Mouse (Mus musculus) gastrocnemius, postnatal 4 days (tissue): ENCODE results near the gene BC004004. TPM values are rescaled to one million over a fixed set of nuclear protein-coding genes. Genes with fewer than 3 reads are reported as not detected.
"Not testable (repeated sequence)": the region's sequence is repeated elsewhere in the genome, so short reads cannot be mapped to it uniquely, and the experiment has no call there.

Experiments
- DNase-seq, 2 experiments: peaks; one replicate each; pipeline ENCODE4 v3.0.0; 2021 to 2022; ENCODE audit warnings: low spot score in 2 of 2, mixed read lengths in 2 of 2
- total RNA-seq, 2 experiments: library from RNA; stranded (reverse); gene quantifications; 2 replicates each; pipeline ENCODE4 v1.2.3; 2021

Gene BC004004
- total RNA-seq, 2 experiments from 2014 or later = 98.5 to 101 TPM

DNA sequence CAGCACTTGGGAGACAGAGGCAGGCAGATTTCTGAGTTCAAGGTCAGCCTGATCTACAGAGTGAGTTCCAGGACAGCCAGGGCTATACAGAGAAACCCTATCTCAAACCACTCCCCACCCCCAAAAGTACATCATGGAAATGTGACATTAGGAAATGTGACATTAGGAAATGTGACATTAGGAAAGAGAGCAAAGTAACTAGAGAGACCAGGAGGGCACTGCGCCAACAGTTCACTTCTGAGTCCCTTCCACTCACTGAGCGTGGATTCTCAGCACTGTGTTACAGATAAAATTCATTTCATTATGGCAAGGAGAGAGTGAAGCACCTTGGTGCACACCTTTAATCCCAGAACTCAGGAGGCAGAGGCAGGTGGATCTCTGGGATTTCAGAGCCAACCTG is 9.7 kb upstream of the BC004004 start:
- no peak for DNase-seq

DNA sequence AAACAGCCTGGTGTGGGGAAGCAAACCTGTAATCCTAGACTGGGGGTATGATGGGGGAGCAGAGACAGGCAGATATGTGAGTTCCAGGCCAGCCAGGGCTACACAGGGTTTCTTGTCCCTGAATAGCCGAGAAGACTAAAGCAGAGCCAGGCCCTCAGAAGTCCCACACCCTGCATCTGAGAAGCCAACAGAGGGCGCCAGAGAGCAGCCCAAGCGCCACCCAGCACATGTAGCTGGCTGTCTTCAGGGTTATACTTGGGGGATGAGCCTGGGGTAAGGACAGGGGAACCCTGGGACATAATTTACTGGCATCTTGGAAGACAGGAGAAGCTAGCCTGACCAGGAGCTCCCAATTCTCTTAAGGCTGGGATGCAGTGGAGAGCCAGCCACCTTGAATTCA is 9.1 kb upstream of the BC004004 start:
- peak; percentile 70 to 80 for DNase-seq

DNA sequence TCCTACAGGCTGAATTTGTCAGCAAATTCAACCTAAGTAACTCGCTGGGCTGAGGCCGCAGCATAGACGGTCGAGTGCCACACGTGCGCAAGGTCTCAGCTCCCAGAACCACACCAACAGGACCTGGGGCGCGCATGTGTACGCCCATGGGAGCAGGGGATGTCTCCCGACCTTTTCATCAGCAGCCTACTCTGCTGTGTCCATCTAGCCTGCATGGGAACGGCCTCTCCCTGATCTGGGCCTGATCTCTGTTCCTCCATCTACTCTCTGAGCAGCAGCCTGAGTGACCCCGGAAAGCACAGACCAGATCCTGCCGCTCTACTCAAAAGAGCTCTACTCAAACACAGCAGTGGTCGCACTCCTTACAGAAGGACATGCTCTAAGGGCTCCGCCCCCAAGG is 8.1 kb upstream of the BC004004 start:
- no peak for DNase-seq

DNA sequence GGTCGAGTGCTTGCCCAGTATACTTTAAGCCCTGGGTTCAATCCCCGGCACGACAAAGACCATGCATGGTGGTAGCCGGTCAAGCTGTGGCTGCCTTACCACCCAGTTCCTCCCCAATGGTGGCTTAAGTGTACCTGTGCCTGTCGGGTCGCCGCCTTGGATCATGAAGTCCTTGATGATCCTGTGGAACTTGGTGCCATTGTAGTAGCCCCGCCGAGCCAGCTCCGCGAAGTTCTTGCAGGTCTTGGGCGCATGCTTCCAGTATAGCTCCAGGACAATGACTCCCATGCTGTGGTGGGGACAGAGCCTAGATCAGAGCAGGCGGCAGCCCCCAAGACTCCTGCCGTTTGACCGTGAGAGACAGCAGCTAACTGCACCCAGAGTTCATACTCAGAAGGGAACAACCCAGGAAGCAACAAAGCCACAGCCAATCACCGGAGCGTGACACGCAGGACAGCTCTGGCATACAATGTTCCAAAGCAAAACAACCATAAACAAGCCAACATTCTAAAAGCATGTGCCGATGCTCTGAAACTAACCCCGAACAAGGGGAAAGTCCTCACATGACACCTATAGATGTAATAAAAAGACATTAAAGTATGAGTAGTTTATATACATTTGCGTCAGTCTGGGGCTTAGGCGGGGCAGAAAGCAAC is 6.9 kb upstream of the BC004004 start:
- no peak for DNase-seq

DNA sequence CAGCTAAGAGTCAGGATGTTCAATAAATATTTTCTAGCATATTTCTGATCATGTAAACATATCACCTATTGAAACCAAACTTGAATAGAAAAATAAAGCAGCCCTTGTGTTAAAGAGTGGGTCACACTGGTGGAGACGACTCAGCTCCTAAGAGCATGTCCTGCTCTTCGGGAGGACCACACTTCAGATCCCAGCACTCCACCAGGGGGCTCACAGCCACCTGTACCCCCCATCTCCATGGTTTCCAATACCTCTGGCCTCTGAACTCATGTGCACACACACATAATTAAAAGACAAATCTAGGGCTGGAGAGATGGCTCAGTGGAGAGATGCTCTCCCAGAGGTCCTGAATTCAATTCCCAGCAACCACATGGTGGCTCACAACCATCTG is 6.3 kb upstream of the BC004004 start:
- no peak for DNase-seq

DNA sequence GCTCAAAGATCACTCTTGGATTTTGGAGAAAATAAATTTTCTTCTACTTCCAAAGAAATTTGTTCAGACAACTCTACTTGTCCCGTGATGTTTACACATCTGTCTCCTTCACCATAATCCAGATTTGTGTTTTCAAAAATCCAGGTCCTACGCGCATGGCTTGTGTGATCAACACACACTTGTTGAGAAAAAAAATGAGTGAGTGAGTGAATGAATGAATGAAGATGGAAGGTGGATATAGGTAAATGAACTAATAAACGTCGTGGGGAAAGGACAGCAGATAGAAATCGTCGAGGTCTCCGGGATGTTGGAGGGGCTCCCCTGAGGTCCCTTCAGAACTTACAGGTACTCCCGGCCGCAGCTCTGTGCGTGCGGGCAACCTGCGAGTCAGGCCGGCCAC is 5.2 kb upstream of the BC004004 start:
- DNase-seq = no peak

DNA sequence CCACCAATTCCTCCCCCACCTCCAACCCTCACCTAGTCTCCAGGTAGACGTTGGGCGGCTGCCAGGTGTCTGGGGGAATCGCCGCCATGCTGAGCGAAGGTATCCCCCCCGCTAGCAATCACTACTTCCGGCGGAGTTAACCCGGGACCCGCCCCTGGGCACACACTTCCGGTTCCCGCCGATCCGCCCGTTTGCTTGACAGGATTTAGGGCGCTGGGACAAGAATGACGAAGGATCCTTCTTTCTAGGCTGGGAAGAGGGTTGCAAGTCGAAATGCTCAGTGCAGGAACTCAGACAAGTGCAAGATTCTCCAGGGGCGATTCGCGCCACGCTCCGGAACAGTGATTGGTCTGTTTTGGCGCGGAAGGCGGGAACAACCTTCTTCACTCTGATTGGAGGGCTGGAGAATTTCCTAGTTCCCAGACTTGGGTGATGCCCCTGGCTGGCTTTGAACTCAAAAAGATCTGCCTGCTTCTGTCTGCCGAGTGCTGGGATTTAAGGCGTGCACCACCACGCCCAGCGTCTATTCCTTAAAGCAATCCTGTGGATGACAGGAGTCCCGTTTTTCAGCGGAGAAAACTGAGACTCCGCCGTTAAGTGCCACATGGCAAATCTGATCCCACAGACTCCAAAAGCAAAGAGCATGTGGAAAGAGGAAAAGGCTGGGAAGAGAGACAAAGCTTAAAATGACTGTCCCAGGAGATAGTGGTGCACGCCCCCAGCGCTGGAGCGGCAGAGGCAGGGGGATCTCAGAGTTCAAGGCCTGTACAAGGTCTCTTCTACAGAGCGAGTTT is 4.6 kb upstream of the BC004004 start, which contains the start of gene Ppil1:
Ppil1 (minus strand) TSS at position 347 of the 794 bp plus-strand sequence.
- peak; percentile 71 to 85 for DNase-seq

DNA sequence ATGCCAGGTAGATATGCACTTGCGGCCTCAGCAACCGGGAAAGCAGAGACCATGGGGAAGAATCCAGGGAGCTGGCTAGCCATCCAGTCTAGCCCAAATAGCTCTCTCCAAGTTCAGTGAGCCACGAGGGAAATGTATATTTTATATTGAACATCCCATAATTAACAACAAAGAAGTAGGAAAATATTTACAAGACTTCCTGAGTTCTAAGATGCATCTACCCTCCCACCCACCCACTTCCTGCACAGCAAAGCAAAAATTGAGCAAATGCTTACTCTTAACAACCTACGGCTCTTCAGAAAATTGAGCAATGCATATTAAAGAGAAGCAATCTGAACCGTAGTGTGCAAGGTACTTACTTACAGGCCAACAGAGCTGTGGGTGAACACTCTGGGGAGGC is 3.8 kb upstream of the BC004004 start:
- DNase-seq = peak in 1 of 2 experiments; percentile 6

DNA sequence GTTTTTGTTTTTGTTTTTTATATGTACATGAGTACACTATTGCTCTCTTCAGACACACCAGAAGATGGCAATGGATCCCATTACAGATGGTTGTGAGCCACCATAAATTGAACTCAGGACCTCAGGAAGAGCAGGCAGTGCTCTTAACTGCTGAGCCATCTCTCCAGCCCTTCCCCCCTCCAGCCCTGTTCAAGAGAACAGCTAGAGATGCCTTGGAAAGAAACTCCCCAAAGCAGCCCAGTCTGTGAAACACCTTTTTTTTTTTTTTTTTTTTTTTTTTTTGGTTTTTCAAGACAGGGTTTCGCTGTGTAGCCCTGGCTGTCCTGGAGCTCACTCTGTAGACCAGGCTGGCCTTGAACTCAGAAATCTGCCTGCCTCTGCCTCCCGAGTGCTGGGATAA is 1.5 kb upstream of the BC004004 start:
- not testable (repeated sequence) for DNase-seq

DNA sequence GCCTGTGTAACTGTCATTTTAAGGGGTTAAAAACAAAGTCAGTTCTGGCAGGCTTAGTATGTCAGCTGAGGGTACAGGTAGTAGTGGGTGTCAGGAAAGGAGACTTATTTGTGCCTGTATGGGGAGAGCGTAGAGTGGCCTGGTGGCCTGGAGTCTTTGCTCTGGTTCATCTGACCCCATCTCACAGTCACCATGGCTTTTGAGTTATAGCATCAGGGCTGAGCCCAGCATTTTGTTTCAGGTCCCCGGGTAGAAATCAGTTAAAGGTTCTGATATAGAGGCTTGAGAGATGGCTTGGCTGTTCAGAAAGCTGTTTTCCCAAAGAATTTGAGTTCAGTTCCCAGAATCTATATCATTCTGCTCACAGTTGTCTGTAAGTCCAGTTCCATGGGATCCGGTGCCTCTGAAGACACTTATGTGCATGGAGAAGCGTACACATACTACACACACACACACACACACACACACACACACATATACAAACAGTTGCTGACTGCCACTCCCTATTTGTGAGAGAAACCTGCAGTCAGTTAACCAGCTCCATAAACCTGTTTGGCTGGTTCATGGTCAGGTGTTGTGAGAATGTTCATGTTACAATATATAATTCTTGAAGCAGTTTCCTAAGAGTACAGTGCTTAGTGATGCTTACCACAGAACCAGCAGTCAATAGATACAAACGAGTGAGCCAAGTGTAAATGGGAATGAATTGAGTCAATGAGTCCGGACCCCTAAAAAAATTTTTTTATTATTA is 482 bp upstream of the BC004004 start:
- no peak for DNase-seq

DNA sequence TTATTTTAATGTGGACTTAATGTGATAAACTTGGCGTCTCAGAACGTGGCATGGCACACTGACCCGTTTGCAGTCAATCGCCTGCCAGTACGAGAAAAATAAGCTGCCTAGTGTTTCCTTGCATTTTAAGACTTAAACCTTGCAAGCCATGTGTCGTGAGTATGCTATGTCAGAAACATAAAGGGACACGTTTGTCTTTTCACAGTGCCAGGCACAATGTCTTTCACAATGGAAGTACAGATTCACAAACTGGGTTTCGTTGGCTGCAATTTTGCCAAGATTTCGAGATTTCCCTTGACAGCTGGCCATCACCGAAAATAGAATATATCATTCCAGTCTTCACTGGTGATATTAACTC is 740 bp downstream of the BC004004 start:
- no peak for DNase-seq

DNA sequence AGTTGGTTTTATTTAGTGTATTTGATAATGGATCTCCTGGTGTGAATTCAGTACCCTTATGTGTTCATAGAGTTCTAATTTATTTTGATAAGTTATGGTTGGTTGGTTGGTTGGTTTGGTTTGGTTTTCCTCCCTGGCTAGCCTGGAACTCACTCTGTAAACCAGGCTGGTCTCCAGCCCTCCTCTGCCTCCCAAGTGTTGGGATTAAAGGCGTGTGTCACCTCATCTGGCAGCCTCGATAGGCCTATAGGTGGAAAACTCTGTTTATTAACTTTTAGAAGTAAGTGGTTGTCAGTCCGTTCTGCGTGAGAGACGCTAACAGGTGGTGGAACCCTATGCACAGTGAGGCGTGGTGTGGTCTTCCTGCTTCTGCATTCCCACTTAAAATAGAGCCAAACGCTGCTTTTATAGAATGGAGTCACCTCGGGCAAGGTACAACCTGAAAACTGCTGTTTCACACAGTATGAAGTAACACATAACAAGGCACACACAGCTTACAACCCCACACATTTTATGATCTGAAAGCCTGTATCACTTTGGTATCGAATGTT is 1.6 kb downstream of the BC004004 start:
- DNase-seq = no peak

DNA sequence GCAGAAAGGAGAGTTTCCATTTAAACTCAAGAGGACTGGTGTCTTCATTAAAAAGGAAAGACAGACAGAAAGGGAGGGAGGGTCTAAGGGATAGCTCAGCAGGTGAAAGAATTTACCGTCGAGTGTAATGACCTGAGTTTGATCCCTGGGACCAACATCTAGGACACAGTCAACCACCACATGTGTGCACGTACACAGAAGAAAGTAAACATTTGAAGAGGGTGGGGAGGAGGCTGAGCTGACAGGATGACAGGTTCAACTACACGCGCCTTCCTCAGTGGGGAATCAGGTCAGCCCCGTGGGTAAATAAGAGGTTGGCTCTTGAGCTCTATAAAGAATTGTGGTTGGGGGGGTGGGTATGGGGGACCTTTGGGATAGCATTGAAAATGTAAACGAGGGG is 4.6 kb downstream of the BC004004 start:
- no peak for DNase-seq

DNA sequence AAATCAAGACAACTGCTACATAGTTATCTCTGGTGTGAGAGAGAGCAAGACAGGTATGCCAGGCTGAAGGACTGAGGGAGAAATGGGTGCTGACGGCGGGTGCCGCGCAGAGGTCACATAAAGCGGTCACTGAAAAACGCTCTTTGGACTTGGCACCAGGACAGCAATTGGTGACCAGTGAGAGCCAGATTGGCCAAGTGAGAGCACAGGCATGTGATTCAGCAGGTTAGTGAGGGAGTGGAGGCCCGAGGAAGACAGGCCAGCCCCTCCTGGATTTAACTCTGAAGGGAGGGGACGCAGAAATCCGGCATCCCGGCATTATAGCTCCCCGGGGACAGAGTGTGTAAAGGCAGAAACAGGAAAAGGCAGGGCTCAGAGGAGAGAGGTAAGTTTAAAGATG is 5.3 kb downstream of the BC004004 start:
- DNase-seq = no peak

DNA sequence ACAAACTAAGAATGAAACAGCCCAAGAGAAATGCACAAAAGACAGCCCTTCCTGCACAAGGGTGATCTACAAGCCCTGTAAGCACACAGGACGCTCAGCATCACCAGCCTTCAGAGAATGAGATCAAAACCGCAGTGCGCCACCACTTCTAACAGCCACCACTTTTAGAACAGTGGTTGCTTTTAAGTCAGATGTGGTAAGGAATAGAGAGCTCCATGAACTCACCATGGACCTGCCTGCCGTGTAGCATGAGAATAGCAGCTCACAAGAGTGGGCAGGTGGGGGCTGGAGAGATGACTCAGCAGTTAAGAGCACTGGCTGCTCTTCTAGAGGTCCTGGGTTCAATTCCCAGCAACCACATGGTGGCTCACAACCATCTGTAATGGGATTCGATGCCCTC is 11.8 kb downstream of the BC004004 start:
- DNase-seq = no peak

DNA sequence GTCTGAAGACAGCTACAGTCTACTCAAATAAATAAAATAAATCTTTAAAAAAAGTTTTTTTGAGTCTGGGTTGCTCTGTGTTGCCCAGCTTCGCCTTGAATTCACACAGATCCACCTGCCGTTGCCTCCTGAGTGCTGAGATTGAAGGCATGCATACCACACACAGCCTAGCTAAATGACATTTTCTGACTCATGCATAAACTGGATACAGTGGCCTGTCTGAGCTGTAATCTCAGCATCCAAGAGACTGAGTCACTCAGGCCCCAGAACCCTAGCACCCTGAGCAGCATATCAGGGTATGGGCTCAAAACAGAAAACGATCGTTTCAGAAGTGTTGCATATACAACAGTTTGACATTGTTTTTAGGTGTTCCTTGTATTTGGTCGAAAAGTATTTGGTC is 13.0 kb downstream of the BC004004 start:
- no peak for DNase-seq

DNA sequence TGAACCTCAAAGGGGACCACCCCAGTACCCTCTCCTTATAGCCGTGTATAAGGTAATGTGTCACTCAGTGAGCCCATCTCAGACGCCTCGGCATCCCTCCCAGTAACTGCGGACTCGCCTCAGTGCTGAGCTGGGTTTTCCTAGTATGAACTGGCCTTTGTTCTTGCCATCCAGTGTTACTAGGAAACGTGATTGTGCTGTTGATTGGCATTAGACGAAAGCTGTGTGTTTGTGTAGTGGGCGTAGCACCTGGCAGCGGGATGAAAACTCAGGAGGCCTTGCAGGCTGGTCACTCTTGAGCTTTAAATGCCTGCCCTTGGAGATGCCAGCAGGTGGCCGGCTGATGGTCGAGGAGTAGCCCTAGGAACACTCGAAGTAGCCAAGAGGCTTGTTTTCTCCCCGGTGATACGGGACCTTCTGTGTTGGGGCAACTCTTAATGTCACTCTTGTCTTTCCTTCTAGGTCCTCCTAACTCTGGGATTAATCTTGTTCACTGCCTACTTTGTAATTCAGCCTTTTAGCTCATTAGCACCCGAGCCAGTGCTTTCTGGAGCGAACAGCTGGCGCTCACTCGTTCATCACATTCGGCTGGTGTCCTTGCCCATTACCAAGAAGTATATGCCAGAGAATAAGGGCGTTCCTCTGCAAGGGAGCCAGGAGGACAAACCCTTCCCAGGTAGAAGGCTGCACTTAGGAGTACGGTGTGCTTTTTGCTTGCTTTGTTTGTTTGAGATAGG is 13.8 kb downstream of the BC004004 start:
- DNase-seq = no peak

DNA sequence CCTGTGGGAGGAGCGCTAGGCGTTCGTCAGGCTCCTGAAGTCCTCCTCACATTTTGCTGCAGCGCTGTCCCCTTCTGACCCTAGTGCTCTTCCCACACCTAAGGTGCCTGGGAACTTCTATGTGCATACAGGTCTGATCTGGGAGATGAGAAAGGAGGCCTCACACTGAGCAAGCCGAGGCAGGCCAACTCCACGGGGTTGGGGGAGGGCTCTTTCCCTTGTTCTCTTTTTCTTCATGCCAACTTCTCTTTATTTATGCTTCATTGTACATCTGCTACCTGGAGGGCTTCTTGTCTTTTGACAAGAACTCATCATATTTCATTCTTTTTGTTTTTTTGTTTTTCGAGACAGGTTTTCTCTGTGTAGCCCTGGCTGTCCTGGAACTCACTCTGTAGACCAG is 23.2 kb downstream of the BC004004 start:
- DNase-seq = no peak

DNA sequence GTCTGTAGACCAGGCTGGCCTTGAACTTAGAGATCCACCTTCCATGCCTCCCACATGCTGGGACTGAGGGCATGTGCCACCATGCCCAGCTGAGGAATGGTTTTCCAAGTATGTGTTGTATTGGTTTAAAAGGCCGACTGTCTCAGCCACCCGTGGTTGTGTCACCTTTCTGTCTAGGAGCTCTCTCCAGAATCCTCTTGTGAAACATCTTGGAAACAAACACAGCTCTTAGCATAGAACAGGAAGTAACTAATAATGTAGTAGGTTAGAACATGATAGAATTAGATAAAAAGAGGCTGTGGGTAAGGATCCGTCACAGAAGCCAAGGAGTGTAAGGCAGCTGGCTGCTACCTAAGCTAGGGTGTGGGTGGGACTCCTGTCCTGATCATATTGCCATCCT is 24.4 kb downstream of the BC004004 start:
- no peak for DNase-seq

DNA sequence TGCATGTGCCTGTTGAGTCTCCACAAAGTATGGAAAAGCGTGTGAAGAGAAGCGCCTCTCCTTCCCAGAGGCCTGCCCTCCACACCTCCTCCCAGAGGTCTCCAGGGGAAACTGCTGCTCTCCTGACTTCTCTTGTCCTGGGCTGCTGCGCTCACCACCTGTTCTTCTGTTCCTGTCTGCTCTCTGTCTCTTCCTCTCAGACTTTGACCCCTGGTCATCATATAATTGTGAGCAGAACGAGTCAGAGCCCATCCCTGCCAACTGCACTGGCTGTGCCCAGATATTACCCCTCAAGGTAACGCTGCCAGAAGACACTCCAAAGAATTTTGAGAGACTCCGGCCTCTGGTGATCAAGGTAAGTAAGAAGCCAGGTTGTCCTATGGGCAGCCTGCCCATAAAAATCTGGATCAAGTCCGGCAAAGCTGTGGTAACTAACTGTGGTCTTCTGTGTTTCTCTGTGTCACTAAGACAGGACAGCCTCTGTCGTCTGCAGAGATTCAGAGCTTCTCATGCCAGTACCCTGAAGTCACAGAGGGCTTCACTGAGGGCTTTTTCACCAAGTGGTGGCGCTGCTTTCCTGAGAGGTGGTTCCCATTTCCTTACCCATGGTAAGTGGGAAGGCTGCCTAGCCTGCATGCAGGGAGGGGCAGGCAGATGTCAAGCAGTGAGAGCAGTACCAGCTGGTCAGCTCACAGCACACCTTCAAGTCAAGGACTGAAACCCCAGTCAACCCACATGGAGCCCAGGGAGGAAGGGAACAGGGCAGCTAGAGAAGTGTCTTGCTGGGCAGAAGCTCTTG is 25.4 kb downstream of the BC004004 start:
- DNase-seq = no peak
